Mouse (Mus musculus): ENCODE results near the gene Plce1.
A peak's percentile ranks its signal among the peaks of the same experiment; 100 is the strongest.

The Plce1 gene

GRCm38 (mm10) chr19:38723969-38724368, 243.1 kb downstream of the Plce1 start:
- no peak for DNase-seq (ENCODE audit: low spot score in 2 of 2)

DNA sequence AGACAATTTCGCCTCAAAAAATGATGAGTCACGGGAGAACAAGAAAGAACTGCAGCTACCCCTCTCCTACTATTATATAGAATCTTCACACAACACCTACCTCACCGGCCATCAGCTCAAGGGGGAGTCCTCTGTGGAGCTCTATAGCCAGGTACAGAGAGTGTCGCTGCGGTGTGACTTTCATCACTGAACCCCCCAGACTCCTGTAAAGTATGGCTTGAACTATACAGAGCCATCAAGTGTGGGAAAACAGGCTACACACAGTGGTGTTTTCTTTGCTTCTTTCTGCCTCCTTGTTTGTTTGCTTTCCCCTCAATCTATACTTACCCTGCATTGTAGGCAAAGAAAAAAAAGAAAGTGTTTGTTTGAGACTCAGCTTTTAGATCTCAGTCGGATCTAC, 247.9 kb downstream of the Plce1 start:
- no peak for DNase-seq (ENCODE audit: low spot score in 2 of 2)

DNA sequence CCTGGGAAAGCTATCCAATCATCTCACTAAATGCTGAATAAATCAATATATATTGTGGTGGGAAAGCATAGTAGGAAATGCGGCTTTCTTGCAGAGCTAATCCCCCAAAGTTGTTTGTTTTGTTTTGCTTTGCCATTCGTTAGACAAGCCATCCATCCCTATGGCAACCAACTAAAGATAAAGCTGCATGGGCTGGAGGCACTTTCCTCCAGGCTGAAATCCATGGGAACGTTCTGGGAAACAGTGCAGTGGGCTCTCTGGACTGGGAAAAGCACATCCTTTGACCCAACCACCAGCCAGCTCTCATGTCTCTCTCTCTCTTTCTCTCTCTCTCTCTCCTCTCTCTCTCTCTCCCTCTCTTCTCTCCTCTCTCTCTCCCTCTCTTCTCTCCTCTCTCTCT, 248.4 kb downstream of the Plce1 start:
- no peak for DNase-seq (ENCODE audit: low spot score in 2 of 2)

- no peak for DNase-seq (ENCODE audit: low spot score in 2 of 2)
These were observed 263.6 kb downstream of the Plce1 start for GRCm38 (mm10) chr19:38744546-38744945.

- DNase-seq (ENCODE audit: low spot score in 2 of 2): no peak
These were observed 265.0 kb downstream of the Plce1 start for GRCm38 (mm10) chr19:38745810-38746491.

DNA sequence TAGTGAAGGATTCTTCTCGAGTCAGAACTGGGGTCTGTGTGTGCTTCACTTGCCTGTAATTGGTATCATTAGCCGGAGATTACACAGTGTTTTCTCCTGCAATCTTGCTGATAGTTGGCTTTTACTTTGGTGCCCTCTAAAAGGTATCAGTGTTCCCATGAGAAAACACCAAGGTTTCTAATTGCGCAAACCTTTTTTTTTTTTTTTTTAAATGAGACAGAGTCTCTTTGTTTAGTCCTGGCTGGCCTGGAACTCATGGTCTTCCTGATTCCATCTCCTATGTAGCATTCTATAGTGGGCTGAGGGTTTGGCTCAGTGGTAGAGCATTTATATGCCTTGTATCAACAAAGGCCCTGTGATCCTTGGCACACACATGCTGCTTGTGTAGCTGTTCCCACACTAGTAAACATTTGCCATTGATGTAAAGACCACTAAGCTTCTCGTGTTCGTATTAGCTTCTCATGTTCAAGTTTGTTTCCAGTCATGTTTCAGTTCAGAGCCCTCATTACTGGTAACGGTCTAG, 265.6 kb downstream of the Plce1 start:
- DNase-seq (ENCODE audit: low spot score in 2 of 2): no peak

DNA sequence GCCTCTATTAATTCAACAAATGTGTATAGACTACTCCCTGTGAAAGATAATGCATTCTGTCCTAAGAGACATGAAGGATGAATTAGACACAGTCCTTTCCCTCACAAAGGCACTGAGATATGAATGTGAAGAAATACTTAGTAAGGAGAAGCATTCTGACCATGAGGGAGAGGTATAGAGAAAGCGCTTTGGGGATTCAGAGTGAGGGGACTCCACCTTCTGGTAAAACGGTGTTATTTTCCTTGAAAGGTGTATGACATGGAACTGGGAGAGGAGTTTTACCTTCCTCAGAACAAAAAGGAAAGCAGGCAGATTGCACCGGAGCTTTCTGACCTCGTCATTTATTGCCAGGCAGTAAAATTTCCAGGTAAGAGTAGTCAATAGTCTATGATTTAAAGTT, 269.3 kb downstream of the Plce1 start:
- DNase-seq (ENCODE audit: low spot score in 2 of 2): no peak

- no peak for DNase-seq (ENCODE audit: low spot score in 2 of 2)
These were observed 276.3 kb downstream of the Plce1 start for GRCm38 (mm10) chr19:38757161-38757560.

DNA sequence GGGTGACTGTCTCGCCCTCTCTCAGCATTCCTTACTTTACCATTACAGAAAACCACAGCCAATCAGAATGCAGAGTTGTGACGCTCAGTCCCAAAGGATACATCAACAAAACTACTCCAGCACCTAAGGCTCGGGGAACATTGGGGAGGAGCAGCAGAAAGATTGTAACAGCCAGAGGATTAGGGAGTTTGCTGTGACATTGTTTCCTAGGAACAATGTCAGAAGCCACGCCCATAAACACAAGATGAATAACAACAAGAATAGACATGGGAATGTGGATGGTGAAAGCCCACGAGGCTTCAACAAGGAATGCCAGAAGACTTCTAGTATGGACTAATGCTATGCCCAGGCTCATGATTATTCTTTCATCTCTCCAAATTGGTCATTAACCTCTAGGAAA, 277.1 kb downstream of the Plce1 start:
- DNase-seq (ENCODE audit: low spot score in 2 of 2): no peak

GRCm38 (mm10) chr19:38758685-38759472, 278.0 kb downstream of the Plce1 start:
- DNase-seq (ENCODE audit: low spot score in 2 of 2): no peak

- no peak for DNase-seq (ENCODE audit: low spot score in 2 of 2)
These were observed 279.5 kb downstream of the Plce1 start for GRCm38 (mm10) chr19:38760441-38760840.

DNA sequence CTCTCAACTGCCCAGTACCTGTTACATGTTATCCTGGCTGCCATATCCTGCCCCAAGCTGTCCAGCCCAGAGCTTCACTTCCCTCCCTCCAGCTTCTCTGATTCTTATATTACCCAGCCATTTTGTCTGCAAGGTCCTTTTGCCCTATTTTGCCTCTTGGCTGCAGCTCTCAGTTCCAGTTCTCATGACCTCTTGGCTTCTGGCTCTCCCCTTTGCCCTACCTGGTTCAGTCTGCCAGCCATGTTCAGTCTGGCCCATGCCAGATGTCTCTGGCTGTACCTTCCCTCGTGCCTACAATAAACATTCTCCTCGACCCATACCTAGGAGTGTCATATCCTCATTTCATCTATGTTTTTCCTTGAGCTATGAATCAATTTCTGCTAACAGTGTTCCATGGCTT, 285.4 kb downstream of the Plce1 start:
- DNase-seq (ENCODE audit: low spot score in 2 of 2): no peak

GRCm38 (mm10) chr19:38775548-38775947, 294.6 kb downstream of the Plce1 start:
- DNase-seq (ENCODE audit: low spot score in 2 of 2): no peak

DNA sequence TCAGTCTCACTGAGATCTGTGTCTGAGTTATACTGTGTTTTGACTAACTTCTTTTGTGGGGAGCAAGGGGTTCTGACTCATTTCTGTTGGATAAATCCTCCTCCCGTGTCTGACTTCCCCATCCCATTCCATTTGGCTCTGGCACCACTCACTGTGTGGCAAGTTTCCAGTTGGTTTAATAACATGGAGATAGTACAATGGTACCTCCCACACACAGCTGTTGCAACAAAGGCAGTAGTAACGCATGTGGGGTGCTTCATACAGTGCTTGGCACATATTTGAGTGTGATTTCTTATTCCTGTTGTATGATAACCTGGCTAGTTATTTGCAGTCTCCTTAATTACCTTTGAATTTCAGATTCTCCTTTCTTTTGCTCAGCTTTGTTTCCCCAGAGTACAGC, 297.9 kb downstream of the Plce1 start:
- no peak for DNase-seq (ENCODE audit: low spot score in 2 of 2)

DNA sequence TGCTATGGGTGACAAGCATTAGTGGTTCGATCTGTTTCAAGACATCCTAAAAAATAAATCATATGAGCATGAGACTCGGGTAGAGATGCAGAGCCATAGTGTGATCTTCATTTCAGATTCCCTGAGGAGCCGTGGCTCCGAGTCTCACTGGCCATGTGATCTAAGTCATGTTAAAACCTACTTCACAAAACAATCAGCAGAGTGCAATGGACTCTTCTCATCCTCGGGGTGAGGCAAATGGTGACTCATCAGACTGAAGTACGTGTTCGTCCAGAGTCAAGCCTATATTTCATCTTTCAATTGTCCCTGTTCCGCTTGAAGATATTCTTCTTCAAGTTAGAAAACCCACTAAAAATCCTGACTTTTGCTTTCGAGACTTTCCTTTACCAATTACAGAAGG, 302.6 kb downstream of the Plce1 start:
- DNase-seq (ENCODE audit: low spot score in 2 of 2): no peak

GRCm38 (mm10) chr19:38787756-38788155, 306.8 kb downstream of the Plce1 start:
- no peak for DNase-seq (ENCODE audit: low spot score in 2 of 2)

GRCm38 (mm10) chr19:38793563-38794045, 312.7 kb downstream of the Plce1 start:
- DNase-seq (ENCODE audit: low spot score in 2 of 2): no peak

- DNase-seq (ENCODE audit: low spot score in 2 of 2): no peak
These were observed 315.6 kb downstream of the Plce1 start for GRCm38 (mm10) chr19:38796546-38796945.

DNA sequence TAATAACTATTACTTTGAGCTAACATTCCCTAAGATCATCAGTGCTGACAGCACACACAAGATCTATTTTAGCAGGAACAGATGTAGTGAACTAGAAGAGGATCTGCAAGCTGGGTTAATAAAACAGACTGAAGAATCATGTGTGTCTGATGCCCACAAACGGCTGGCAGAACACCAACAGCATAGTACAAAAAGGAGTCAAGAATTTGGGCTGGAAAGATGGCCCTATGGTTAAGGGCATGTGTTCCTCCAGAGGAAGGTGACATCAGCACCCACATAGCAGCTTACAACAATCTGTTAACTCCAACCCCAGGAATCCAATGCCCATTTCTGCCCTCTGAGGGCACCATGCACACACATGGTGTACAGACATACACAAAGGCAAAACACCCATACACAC, 317.4 kb downstream of the Plce1 start:
- DNase-seq (ENCODE audit: low spot score in 2 of 2): no peak

DNA sequence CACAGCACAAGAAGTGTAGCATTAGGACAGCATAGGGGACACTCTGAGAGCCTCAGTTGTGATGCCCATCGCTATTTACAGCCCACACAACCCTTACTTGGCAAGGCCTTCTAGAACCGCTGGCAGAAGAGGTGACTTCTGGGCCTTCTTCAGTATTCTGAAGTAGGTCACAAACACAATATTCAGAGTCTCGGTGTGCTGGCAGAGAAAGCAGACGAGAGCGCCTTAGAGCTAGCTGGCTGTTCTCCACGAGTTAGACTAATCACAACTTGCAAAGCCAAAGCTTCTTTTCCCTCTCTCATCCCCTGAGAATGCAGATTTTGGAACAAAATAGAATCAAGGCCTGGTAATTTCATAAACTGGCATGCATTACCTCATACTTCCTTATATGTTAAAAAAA, 317.9 kb downstream of the Plce1 start:
- DNase-seq (ENCODE audit: low spot score in 2 of 2): no peak

DNA sequence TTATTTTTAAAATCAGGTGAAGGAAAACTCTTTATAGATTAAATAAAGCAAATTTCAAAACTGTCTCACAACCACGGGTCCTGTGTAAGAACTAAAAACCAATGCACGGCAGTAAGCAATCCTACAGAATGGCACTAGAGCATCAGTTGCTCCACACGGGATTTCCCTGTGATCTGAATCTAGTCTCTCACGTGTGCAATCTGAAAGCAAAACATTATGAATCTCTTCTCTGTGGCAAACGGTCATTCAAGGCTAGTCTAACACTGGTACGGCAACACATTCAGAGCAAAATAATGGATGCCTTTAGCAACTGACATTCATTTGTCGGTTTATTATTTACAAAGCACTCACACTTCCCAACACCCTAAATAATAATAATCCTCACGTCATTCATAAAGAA, 337.3 kb downstream of the Plce1 start:
- no peak for DNase-seq (ENCODE audit: low spot score in 2 of 2)

DNA sequence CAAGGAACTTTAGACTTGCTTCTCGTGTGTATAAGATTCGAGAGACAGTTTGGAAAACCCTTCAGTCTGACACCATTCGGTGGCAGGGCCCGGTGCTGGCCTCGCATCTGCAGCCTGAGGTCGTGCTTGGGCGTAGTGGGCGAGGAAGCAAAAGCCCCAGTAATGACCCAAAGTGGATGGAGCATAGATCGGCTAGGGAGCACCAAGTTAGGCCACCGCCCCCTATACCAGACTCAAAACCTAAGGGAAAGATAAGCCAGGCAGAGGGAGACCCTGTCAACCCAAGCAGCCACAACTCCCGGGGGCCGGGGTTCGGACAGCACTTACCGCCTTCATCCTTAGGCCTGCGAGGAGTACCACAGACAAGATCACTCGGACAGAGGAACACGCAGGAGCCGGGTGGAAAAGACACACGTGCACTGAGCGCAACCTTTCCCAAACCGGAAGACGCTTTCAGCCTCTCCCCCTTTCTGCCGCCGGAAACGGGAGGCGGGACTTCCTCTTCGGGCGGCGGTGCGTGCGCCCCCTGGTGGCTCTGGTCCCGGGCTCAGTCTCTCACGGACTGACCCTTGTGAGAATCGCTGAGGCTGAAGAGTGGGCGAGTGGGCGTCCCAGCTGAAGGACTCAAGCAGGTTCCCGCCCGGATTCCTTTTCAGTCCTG, 338.0 kb downstream of the Plce1 start, which contains the start of gene Noc3l:
Noc3l (minus strand) TSS at position 472 of the 661 bp plus-strand sequence.
- DNase-seq (ENCODE audit: low spot score in 2 of 2): peak; percentile 87 to 91

Data from spleen, postnatal 36 days (tissue).